Mouse (Mus musculus) fibroblast of lung, adult 2 months (primary cell): ENCODE data around the gene Fgf16.

Experiments
- DNase-seq: peaks from one replicate; pipeline ENCODE4 v3.0.0-alpha.2; 2011; ENCODE audit warnings: low read depth

The Fgf16 gene

GRCm38 (mm10) chrX:105764162-105765004, at the start of gene Fgf16:
TSS of gene Fgf16 (plus strand) at chrX:105764279.
- DNase-seq: no peak

DNA sequence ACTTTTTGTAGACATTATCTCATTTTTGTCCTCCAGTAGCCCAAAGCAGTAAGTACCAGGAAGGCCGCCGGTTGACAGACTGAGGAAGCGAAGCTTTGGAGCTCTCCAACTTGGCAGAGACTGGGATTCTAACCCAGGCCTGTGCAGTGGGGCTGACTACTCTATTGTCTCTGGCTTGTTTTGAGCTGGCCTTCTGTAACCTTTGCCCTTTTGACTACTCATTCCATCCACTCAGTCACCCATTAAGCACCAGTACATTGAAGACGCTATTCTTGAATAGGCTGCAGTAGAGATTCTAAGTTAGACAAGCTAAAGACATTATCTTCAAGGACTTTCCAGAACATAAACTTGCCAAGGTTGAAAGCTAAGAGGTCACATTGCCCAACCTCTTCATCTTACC, 49.3 kb upstream of the Fgf16 start:
- DNase-seq: no peak

- no peak for DNase-seq
Observed at GRCm38 (mm10) chrX:105715789-105716321, 48.2 kb upstream of the Fgf16 start.

- DNase-seq: no peak
Observed at GRCm38 (mm10) chrX:105718388-105718787, 45.7 kb upstream of the Fgf16 start.

DNA sequence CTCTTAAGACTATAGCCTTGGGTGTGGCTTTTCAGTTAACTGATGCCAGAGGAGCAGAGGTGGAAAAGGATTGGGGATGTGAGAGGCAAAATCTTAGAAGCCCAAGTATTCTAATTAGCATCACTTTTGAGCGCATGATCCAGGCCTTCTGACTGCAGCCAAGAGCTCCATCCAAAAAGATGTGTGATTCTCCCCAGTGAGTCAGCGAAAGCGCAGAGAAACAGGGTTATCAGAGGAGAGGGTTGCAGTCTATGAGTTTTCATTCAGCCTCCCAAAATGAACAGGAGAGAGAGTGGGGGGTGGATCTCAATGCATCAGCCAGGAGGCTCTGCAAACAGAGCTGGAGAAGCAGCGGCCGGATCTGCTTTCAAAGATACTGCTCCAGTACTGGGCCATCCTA, 45.1 kb upstream of the Fgf16 start:
- no peak for DNase-seq

- DNase-seq: no peak
Observed at GRCm38 (mm10) chrX:105724174-105724573, 39.9 kb upstream of the Fgf16 start.

- no peak for DNase-seq
Observed at GRCm38 (mm10) chrX:105762847-105763527, 1.1 kb upstream of the Fgf16 start.

- DNase-seq: no peak
Observed at GRCm38 (mm10) chrX:105763612-105764011, 467 bp upstream of the Fgf16 start.

DNA sequence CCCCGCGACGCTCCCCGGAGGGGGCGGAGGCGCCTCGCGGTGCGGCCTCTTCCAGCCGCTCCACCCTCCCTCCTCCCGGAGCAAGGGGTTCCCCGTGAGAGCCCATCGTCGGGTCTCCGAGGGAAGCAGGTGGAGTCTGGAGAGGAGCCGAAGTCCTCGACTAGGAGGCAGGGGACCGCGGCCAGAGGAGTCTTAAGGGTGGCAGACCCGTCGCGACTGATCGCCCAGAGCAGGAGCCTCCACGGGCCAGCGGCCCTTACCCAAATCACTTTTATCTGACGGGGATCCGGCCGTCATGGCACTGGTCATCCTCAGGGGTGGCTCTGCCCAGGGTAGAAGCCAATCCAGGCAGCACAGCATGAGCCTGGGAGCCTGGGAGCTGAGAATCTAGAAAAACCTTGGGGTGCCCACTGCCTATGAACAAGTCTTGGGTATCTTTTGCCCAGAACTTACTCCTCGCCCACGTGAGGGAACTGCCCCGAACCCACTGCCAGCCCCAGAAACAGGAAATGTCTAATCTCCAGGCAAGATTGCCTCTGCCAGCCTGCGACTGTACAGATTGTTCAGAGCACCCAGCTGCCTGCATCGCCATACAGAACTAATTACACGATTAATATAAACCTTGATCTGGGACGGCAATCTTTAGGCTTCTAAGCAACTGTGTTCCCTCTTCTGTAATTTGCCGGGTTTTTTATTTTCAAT, 1.1 kb downstream of the Fgf16 start:
- no peak for DNase-seq

DNA sequence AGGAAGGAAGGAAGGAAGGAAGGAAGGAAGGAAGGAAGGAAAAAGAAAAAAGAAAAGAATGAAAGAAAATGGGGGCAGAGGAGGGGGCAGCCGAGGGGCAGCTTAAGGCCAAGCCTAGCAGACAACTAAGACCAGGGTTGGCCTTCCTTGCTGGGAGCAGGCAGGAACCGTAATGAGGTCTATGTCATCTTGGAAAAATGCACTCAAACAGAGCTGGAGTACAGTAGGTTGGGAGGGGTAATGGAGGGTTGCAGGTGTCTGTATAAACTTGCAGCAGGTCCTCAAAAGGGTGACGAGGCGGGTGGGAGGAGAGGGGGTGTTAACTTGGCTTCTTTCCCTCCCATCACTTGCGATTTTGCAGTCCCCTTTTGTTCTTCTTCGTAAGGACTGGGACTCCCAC, 1.9 kb downstream of the Fgf16 start:
- DNase-seq: no peak

DNA sequence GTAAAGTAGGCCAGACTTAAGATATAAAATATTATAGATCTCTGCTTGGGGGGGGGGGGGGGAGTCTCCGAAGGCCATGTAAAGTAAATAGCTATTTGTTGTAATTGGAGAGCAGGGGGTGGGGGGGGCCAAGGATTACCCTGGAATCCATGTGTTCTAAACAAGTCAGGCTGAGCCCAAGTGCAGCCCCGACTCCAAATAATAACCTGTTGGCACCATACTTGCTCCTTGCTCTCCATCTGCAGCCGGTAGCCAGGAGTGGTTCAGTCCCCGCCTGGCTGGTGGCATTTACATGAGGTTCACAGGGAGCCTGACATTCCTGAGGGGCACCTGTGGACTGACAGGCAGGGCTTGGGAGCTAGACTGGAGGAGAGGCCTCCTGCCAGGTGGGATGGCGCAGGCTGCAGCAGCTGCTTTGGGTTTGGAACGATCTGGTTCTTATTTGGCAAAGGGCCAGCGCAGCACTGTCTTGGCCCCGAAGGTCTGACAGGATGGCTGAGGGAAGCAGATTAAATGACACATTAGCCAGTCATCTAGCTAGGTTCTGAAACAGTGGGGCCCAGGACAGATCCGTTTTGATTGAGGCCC, 3.2 kb downstream of the Fgf16 start:
- DNase-seq: peak; percentile 17

DNA sequence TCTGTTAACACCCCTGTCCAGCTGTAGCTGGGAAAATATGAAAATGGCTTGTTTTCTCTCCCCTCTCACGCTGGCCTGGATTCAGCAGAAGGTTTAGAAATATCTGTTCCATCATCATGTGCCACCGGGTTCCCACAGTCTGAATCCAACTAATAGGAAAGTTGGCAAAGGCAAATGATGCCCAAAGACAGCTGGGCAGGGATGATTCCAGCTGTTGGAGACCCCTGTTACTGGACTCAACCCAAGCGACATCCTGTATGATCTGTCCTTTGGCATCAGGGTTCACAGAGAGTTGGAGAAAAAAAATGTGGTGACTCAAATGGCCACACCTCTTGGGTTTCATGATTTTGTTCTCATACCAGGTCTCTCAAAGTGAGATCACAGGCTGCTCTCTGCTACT, 3.9 kb downstream of the Fgf16 start:
- DNase-seq: peak; percentile 40

DNA sequence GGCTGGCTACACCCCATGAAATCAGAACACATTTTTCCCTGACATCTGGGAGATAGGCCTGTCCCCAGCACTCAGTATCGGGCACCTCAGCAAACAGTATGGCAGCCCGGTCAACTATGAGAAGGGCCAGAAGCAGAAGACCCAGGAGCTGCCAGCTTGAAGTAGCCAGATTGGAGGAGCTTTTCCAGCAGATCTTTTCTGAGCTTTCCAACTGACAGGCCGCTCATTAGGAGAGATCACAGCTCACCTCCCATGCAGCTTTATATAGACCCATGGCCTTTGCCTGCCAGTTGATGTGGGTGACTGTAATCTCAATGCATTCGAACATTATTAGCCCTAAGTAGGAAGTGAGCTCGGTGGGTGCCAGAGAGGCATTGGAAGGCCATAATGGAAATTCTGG, 9.2 kb downstream of the Fgf16 start:
- no peak for DNase-seq

- no peak for DNase-seq
Observed at GRCm38 (mm10) chrX:105794806-105795403, 30.8 kb downstream of the Fgf16 start.

GRCm38 (mm10) chrX:105824462-105824861, 60.4 kb downstream of the Fgf16 start:
- DNase-seq: no peak
